Mouse (Mus musculus) neutrophil, adult 83 days (primary cell): ENCODE measurements around the gene Tax1bp3. TPM values are rescaled to one million over a fixed set of nuclear protein-coding genes. Genes with fewer than 3 reads are reported as not detected.

Experiments
- total RNA-seq, 2 experiments: library from RNA; stranded (reverse); gene quantifications; one replicate each; pipeline ENCODE4 v1.2.4; 2023

The Tax1bp3 gene
- 10 to 100 TPM; 13.7 to 17.6 TPM for total RNA-seq

DNA sequence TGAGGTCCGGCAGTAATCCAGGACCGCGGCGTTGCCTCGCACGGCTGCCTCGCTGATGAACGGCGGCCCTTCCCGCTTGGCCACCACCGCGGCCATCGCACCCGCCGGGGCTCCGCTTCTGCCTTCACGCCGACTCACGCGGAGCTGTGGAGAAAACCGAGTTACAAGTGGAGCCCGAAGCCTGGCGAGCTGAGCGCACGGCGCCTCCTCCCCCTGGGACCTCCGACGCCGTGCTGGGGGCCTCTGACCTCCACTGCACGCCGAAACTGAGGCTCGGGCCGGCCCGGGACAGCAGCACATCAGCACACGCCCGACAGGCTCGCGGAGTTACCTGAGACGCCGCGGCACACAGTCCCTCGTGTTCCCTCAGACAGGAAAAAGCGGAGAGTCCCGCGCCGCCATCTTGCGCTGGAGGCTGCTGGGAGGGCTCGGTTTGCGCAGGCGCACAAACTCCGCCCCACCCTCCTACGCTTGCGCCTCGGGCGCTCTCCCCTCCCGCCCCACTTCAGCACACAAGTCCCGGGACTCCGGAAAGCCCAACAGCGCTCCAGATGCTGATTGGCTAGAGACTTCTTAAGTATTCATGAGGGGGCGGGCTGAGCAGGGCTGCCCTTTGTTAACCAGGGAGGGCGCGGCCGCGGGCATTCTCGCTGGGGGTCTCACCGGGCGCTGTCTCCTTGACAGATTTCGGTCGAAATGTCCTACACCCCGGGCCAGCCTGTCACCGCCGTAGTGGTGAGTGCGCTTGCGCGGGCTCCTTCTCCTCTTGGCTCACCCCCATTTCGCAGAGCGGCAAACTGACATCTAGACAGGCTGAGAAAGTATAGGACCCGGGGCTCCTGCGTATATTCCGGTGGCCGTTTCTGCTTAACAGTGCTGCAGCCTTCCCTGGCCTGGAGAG is at the start of gene Tax1bp3, which contains the start of gene Emc6:
Gene Tax1bp3, plus strand, starts transcription at position 476 of the 901 bp plus-strand sequence.
Gene Emc6, minus strand, starts transcription at position 430 of the 901 bp plus-strand sequence.

DNA sequence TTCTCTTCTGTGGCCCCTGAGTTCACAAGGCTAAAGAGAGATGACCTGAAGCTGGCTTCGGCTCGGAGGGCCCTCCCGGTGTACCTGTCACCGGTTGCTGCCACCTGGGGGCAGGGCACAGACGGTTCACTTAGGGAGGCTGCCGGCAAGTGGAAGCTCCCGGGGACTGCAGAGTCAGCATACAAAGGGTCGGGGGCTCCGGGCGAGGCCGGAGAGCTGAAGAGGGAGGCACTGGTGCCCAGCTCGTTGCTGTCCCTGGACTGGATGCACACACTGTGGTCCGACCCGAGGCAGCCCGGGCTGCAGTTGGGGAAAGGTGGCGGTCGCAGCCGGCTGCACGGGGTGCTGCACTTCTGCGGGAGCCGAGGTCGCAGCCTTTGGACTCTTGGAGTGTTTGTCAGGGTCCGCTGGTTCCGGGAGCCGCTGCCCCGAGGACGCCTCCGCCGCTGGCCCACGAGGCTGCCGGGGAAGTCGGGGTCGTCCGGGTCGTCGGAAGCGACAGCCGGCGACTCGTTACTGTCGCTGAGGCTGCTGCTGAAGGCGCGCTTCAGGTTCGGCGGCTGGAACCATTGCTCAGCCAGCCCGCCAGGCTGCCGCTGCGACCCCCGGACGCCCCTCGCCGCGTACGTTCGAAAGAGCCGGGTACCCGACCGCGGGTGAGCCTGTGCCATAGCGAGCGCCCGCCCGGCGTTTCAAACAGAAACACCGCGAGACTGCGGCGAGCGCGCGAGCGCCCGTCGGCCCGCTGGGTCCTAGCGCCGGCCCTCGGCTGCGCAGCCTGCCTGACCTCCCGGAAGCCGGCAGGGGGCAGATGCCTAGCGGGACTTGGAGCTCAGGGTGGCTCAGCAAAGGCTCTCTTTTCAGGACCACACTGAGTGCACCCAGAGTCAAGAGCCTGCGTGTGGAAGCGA is 39.0 kb upstream of the Tax1bp3 start, which contains the start of gene Haspin:
Gene Haspin, minus strand, starts transcription at position 704 of the 911 bp plus-strand sequence.

DNA sequence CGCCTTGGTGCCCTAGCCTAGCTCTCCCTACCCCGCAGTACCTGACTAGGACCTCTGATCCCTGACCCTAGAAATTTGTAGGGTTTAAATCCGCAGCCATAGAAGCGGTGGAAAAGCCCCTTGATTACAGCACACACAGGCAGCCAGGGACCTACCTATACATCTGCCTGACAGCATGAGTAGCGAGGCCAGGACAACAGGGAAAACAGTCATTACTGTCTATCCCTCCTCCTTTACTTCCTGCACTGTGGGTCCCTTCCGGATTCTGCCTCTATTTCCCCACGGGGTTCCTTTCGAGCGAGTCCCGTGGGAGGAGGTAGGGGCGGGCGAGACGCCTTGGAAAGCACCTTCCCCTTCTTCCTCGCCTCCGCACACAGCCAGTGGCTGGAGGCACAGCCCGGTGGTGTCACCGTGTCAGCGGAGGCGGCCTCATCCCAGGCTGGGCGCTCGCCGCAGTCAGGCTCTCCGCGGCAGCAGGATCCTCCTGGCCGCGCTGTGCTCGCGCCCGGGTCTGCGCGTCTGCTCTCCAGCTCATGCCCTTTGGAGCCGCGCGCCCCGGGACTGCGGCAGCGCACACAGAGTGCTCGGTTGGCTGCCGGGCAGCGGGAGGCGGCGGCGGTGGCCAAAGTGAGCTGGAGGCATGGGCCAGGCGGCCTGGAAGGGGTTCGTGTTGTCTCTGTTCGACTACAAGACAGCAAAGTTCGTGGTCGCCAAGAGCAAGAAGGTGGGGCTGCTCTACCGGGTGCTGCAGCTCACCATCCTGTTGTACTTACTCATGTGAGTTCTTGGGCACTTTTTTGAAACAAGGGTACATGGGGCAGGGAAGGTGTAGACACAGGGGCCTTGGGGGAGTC is 16.7 kb upstream of the Tax1bp3 start, which contains the start of gene P2rx5:
Gene P2rx5, plus strand, starts transcription at position 465 of the 854 bp plus-strand sequence.

DNA sequence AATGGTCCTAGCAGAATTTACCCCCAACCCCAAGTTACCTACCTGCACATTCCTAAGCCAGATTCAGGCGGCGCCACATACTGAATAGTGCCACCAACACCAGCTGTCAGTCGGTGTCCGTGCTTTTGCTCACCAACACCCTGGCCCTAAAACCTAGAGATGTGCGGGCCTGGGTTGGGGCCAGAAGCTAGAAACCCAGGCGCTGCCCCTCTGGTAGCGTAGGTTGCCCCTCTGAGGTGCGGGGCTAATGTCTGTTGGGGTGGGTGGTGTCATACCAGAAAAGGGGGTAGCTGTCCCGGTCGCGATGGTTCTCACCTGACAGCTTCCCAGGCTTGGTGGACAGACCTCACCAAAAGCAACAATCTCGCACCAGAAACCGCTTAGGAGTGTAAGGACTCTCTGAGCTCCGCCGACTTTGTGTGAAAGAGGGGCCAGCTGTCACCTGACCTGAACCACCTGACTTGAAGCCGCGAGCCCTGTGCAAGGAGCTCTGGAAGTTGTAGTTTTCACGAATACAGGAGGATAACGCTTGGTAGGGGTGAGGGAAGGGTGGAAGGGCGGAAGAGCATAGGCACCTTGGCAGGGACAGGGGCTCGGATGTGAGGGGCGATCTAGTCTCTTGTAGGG is 21.8 kb downstream of the Tax1bp3 start, which contains the start of gene Ctns:
Gene Ctns, minus strand, starts transcription at position 440 of the 627 bp plus-strand sequence.

DNA sequence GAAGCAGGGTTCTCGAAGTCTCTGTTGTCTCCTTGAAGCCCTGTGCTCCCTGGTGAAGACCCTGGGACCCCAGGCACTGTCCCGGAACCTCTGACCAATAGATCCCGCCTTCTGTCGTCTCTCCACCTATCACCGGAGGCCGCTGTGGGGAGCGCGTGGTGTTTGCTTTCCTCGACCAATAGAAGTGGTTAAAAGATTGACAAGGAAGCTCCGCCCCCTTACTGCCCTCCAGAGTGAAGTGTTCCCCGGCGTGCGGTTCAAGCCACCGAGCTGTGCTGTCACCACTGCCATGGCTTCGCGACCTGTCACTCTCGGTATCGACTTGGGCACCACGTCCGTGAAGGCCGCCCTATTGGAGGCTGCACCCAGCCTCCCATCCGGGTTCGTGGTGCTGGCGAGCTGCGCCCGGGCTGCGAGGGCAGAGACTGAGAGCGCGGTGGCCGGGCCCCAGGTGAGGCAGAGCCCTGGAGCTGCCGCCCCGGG is 22.4 kb downstream of the Tax1bp3 start, which contains the start of gene Shpk:
Gene Shpk, plus strand, starts transcription at position 231 of the 483 bp plus-strand sequence.

Other genes starting within 250 kb of the Tax1bp3 start
- gene Atp2a3, start 215.9 kb upstream of the Tax1bp3 start, total RNA-seq = 100 to 1,000 TPM; 277 to 294 TPM
- gene P2rx1, start 178.0 kb upstream of the Tax1bp3 start, total RNA-seq = 10 to 100 TPM; 10.9 to 12.9 TPM
- 1 to 10 TPM; 4.7 to 5.5 TPM for gene Camkk1, start 158.1 kb upstream of the Tax1bp3 start, total RNA-seq
- 10 to 100 TPM; 10.5 to 12.5 TPM for gene Ncbp3, start 129.3 kb upstream of the Tax1bp3 start, total RNA-seq
- gene Itgae, start 86.5 kb upstream of the Tax1bp3 start, total RNA-seq = not detected
- gene Haspin, start 38.8 kb upstream of the Tax1bp3 start, total RNA-seq = 10 to 100 TPM; 10.8 to 11.5 TPM
- not detected for gene P2rx5, start 16.7 kb upstream of the Tax1bp3 start, total RNA-seq
- 10 to 100 TPM; 18.8 to 20.9 TPM for gene Emc6, start within 50 bp of the Tax1bp3 start, total RNA-seq
- 10 to 100 TPM; 17.5 to 18.2 TPM for gene Ctns, start 22.0 kb downstream of the Tax1bp3 start, total RNA-seq
- 1 to 10 TPM; 1.3 to 1.8 TPM for gene Shpk, start 22.4 kb downstream of the Tax1bp3 start, total RNA-seq
- not detected for gene Trpv1, start 57.2 kb downstream of the Tax1bp3 start, total RNA-seq
- not detected for gene Trpv3, start 90.3 kb downstream of the Tax1bp3 start, total RNA-seq
- gene Aspa, start 152.5 kb downstream of the Tax1bp3 start, total RNA-seq = not detected
- not detected for gene Gm49340, start 152.7 kb downstream of the Tax1bp3 start, total RNA-seq
- not detected for gene Spata22, start 152.7 kb downstream of the Tax1bp3 start, total RNA-seq
- not detected for gene Olfr20, start 173.7 kb downstream of the Tax1bp3 start, total RNA-seq
- not detected for gene Olfr376, start 194.2 kb downstream of the Tax1bp3 start, total RNA-seq
- not detected for gene Olfr1, start 222.5 kb downstream of the Tax1bp3 start, total RNA-seq